Mouse (Mus musculus) heart, adult 10 weeks (tissue): ENCODE measurements around the gene Zfyve27. TPM values are rescaled to one million over a fixed set of nuclear protein-coding genes. Genes with fewer than 3 reads are reported as not detected.

Experiments
- polyA plus RNA-seq: library from polyadenylated mRNA; stranded (reverse); fragments of 350-450 nt; fragmentation: Illumina TruSeq; extraction: RNeasy Lipid Tissue Mini Kit (QIAGEN cat#74804); gene quantifications from one replicate; pipeline ENCODE4 v1.2.3, GENCODE M21; 2014; ENCODE audit warnings: low read depth, low replicate concordance

The Zfyve27 gene
- 24.3 TPM for polyA plus RNA-seq

GRCm38 (mm10) chr19:42163764-42164163, at the start of gene Zfyve27:
Gene Zfyve27, plus strand, starts transcription at chr19:42163951.

GRCm38 (mm10) chr19:42128787-42129508, 34.8 kb upstream of the Zfyve27 start, which contains the start of gene Avpi1:
Gene Avpi1, minus strand, starts transcription at chr19:42129059.

GRCm38 (mm10) chr19:42147170-42147768, 16.5 kb upstream of the Zfyve27 start, which contains the start of gene Marveld1:
Gene Marveld1, plus strand, starts transcription at chr19:42147400.

GRCm38 (mm10) chr19:42201696-42202381, 38.1 kb downstream of the Zfyve27 start, which contains the start of gene Sfrp5:
Gene Sfrp5, minus strand, starts transcription at chr19:42202252.

Other genes with a start within 250 kb of the Zfyve27 start
- gene Exosc1, start 230.5 kb upstream of the Zfyve27 start, polyA plus RNA-seq = 17.6 TPM
- gene Zdhhc16, start 230.5 kb upstream of the Zfyve27 start, polyA plus RNA-seq = 18.1 TPM
- 18.8 TPM for gene Mms19, start 182.8 kb upstream of the Zfyve27 start, polyA plus RNA-seq
- 22.9 TPM for gene Ubtd1, start 182.2 kb upstream of the Zfyve27 start, polyA plus RNA-seq
- not detected for gene Ankrd2, start 128.0 kb upstream of the Zfyve27 start, polyA plus RNA-seq
- gene Hoga1, start 118.3 kb upstream of the Zfyve27 start, polyA plus RNA-seq = 0.84 TPM
- not detected for gene 4933411K16Rik, start 111.7 kb upstream of the Zfyve27 start, polyA plus RNA-seq
- gene Morn4, start 77.6 kb upstream of the Zfyve27 start, polyA plus RNA-seq = 2.1 TPM
- 17.5 TPM for gene Pi4k2a, start 73.5 kb upstream of the Zfyve27 start, polyA plus RNA-seq
- 20.8 TPM for gene Avpi1, start 34.9 kb upstream of the Zfyve27 start, polyA plus RNA-seq
- gene Marveld1, start 16.6 kb upstream of the Zfyve27 start, polyA plus RNA-seq = 32.2 TPM
- gene Sfrp5, start 38.3 kb downstream of the Zfyve27 start, polyA plus RNA-seq = 10.9 TPM
- 0.45 TPM for gene Golga7b, start 83.6 kb downstream of the Zfyve27 start, polyA plus RNA-seq